Mouse (Mus musculus): ENCODE data around the gene Gm28919.
"Not testable (repeated sequence)": the region's sequence is repeated elsewhere in the genome, so short reads cannot be mapped to it uniquely, and the experiment has no call there.

Gene Gm28919

DNA sequence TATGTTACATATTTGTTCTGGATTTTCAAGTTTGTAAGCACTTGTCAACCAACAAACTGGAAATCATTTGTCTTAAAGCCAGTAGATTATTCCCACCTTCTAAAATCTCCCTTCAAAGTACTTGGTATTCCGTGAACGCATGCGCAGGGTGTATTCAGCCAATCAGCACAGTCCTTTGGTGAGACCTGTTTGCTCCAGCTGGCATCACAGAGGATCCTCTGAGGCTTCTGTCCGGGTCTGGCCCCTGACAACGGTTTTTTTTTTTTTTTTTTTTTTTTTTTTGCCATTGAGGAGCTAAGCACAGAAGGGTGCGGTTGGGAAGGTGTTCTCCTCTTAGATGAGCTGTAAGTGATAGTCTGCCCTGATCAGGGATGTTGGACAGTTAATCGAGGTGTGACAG, at the start of gene Gm28919:
Gene Gm28919 (plus strand): TSS at position 301 of the 400 bp plus-strand sequence.
- DNase-seq, result not testable (repeated sequence)

All from thymus, adult 18-20 months (tissue).